Mouse (Mus musculus): ENCODE measurements around the gene Nup160. TPM values are rescaled to one million over a fixed set of nuclear protein-coding genes. Genes with fewer than 3 reads are reported as not detected.

Nup160 gene
- total and polyA plus RNA-seq, 2 experiments from 2014 or later = 10.9 to 21.6 TPM

DNA sequence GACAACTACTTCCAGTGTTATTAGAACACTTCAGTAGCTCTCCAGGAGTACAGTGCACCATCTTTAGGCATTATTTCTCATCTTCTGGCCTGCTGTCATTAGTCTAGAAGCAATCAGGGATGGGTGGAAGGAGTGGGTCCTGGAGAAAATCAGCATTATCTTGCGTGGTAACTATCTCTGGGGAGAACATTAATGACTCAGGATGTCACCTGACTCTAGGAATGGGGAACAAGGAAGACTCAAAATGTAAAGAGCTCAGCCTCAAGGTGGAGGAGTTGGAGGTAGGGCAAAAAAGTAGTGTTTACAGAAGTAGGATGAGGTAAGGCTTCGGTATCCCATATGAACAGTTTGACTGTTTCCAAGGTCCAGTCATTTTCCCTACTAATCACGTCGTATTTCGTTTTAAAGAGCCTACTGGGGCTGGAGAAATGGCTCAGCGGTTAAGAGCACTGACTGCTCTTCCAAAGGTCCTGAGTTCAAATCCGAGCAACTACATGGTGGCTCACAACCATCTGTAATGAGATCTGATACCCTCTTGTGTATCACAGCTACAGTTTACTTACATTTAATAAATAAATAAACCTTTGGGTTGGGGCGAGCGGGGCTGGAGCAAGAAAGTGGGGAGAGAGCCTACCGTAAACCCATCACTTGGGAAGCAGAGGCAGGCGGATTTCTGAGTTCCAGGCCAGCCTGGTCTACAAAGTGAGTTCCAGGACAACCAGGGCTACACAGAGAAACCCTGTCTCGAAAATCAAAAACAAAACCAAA, 67.5 kb downstream of the Nup160 start:
- H3K9me3 ChIP-seq (ENCODE audit: low read length) = no peaks in the 10 kb centered on the region
- peak overlapping the region; percentile 50 for H3K9ac ChIP-seq
- peaks cover 1% of the 10 kb centered on the region; the same call in 1 of the 2 replicates for H3K4me1 ChIP-seq (ENCODE audit: insufficient read depth)
- H3K36me3 ChIP-seq (ENCODE audit: insufficient read depth) = 0 out of 2 replicates have a peak, but pooled peaks cover 3% of the 10 kb centered on the region
- DNase-seq = peak; percentile 8
- no peak for ATAC-seq
- H3K27me3 ChIP-seq (ENCODE audit: insufficient read depth, low read length) = no peaks in the 10 kb centered on the region
- TF ChIP-seq CTCF (IDR thresholded peaks at IDR 0.05; ENCODE audit: low read depth) = no peak
- 70% methylated on average over 12 of the region's 12 CpGs for WGBS
- H3K27ac ChIP-seq (ENCODE audit: low read depth, low read length) = peak overlapping the region; percentile 95
- peak overlapping the region; percentile 49 for H3K4me2 ChIP-seq (ENCODE audit: low read depth)
- peak overlapping the region; percentile 29 for H3K4me3 ChIP-seq (ENCODE audit: low read depth, low read length)

DNA sequence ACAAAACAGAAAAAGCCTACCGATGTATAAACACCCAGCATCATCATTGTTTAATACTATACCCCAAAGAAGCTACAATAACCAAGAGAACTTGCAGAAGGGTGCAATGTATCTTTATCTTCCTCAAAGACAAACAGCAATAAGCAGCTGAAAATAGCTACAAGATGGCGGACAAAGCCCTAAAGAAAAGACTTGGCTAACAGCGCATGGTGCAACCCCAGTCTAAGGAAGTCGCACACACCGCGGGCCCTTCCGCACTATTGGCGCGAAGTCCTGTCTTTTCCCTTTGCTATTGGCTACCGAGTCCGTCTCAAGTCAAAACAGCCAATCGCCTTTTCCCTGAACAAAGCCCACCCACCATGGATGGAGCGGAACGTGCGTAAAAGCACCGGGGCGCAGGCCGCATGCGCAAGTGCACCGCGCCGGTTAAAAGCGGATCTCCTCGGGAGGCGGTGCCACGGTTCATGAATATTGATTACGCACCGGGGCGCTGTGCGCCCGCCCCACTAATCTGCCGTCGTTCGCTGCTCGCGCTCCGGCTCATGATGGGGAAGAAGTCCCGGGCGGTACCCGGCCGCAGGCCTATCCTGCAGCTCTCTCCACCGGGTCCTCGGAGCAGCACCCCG, 68.2 kb downstream of the Nup160 start, which contains the start of gene Fnbp4:
Fnbp4 (plus strand) TSS at position 318 of the 626 bp plus-strand sequence.
- Histone ChIP-seq H3K4me1 (ENCODE audit: insufficient read depth) (peaks cover 4% of the 10 kb centered on the region; the same call in 1 of the 2 replicates), H3K27ac (ENCODE audit: low read depth, low read length) (peak within 1 kb of the TSS; percentile 99), H3K9me3 (ENCODE audit: low read length) (no peaks in the 10 kb centered on the region), H3K4me3 (ENCODE audit: low read depth, low read length) (peak within 1 kb of the TSS; percentile 89), H3K4me2 (ENCODE audit: low read depth) (peak within 1 kb of the TSS; percentile 66), H3K36me3 (ENCODE audit: insufficient read depth) (0 out of 2 replicates have a peak, but pooled peaks cover 3% of the 10 kb centered on the region), H3K27me3 (ENCODE audit: insufficient read depth, low read length) (no peaks in the 10 kb centered on the region), H3K9ac (peak within 1 kb of the TSS; percentile 98)
- ATAC-seq (peak; percentile 99), DNase-seq (peak; percentile 99)
- 1% methylated on average over 44 of the region's 44 CpGs for WGBS
- peak; percentile 21 for TF ChIP-seq CTCF (IDR thresholded peaks at IDR 0.05; ENCODE audit: low read depth)

DNA sequence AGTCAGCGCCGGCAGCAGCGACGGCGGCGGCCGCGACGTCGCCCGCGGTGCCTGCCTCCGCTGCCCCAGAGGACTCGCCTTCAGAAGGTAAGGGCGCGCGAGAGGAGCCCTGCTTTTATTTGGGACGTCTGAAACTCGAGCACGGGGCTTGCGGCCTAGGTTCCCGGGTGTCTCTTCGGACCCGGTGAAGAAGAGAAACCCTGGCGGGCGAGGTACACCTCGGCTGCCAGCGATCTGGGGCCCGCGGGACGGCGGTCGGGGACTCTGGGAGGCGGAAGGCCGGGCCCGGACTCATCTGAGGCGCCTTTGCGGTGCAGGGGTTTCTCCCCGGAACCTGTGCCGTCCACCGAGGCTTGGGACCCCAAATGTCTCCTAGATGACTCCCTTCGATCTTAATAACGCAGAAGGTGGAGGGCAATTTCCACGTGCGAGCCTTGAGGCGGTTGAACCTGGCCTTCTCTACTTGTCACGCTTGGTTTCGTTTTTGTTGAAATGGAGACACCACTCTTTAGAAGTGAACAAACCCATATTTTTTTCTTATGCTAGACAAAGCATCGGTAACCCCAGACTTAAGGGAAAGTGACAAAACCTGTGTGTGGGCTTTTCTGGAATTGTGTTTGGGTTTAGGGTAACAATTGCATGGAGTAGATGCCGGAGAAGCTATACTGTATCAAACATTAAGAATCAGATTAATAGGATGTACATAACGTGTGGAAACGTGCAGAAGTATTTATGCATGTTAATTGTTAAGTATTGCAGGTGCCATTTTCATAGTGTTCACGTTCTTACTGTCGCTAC, 68.9 kb downstream of the Nup160 start:
- H3K36me3 ChIP-seq (ENCODE audit: insufficient read depth) = peaks cover 4% of the 10 kb centered on the region; the same call in 1 of the 2 replicates
- peak overlapping the region; percentile 98 for H3K9ac ChIP-seq
- ATAC-seq (peak; percentile 44), DNase-seq (no peak)
- no peaks in the 10 kb centered on the region for H3K9me3 ChIP-seq (ENCODE audit: low read length)
- WGBS = under 1% methylated on average over 54 of the region's 54 CpGs
- peaks cover 4% of the 10 kb centered on the region; the same call in 1 of the 2 replicates for H3K4me1 ChIP-seq (ENCODE audit: insufficient read depth)
- peak overlapping the region; percentile 99 for H3K27ac ChIP-seq (ENCODE audit: low read depth, low read length)
- H3K4me3 ChIP-seq (ENCODE audit: low read depth, low read length) = peak overlapping the region; percentile 89
- TF ChIP-seq CTCF (IDR thresholded peaks at IDR 0.05; ENCODE audit: low read depth) = no peak
- H3K27me3 ChIP-seq (ENCODE audit: insufficient read depth, low read length) = no peaks in the 10 kb centered on the region
- H3K4me2 ChIP-seq (ENCODE audit: low read depth) = peak overlapping the region; percentile 66

DNA sequence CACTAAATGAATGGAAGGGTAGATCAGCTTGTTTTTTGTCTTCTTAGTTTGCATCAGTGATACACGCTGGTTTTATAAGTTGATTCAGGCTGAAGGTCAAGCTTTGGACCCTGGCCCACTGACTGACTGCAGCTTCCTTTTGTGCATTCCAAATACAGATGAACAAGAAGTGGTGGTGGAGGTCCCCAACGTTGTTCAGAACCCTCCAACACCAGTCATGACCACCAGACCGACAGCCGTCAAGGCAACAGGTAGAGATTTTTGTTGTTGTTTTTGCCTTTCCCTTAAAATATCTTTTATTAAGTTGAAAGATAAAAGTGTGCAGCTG, 69.5 kb downstream of the Nup160 start:
- H3K9ac ChIP-seq = peak overlapping the region; percentile 98
- H3K4me3 ChIP-seq (ENCODE audit: low read depth, low read length) = peak overlapping the region; percentile 89
- DNase-seq (no peak), ATAC-seq (no peak)
- H3K36me3 ChIP-seq (ENCODE audit: insufficient read depth) = peaks cover 10% of the 10 kb centered on the region; the same call in 1 of the 2 replicates
- WGBS = 14% methylated on average over 4 of the region's 4 CpGs
- no peak for TF ChIP-seq CTCF (IDR thresholded peaks at IDR 0.05; ENCODE audit: low read depth)
- H3K9me3 ChIP-seq (ENCODE audit: low read length) = no peaks in the 10 kb centered on the region
- H3K27ac ChIP-seq (ENCODE audit: low read depth, low read length) = peak overlapping the region; percentile 99
- peaks cover 4% of the 10 kb centered on the region; the same call in 1 of the 2 replicates for H3K4me1 ChIP-seq (ENCODE audit: insufficient read depth)
- peak overlapping the region; percentile 66 for H3K4me2 ChIP-seq (ENCODE audit: low read depth)
- no peaks in the 10 kb centered on the region for H3K27me3 ChIP-seq (ENCODE audit: insufficient read depth, low read length)

DNA sequence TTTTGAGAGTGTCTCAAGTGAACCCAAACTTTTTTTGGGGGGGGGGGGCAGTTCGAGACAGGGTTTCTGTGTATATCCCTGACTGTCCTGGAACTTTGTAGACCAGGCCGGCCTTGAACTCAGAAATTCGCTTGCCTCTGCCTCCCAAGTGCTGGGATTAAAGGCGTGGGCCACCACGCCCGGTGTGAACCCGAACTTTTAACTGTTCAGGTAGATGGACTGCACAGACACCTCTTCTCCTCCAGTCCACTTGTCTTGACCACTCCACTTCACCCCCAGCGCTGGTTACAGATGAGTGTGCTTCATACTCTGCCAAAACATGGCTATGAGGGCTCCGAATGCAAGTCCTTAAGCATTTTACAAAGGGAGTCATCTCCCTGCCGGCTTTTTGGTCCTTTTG, 70.1 kb downstream of the Nup160 start:
- no peak for ATAC-seq
- WGBS = 91% methylated on average over 10 of the region's 10 CpGs
- peaks cover 10% of the 10 kb centered on the region for H3K36me3 ChIP-seq (ENCODE audit: insufficient read depth)
- 0 out of 2 replicates have a peak overlapping the region, but pooled peaks have one; percentile 89 for H3K4me3 ChIP-seq (ENCODE audit: low read depth, low read length)
- peak overlapping the region; percentile 66 for H3K4me2 ChIP-seq (ENCODE audit: low read depth)
- no peaks in the 10 kb centered on the region for H3K9me3 ChIP-seq (ENCODE audit: low read length)
- no peak overlapping the region for H3K9ac ChIP-seq
- TF ChIP-seq CTCF (IDR thresholded peaks at IDR 0.05; ENCODE audit: low read depth) = no peak
- H3K27me3 ChIP-seq (ENCODE audit: insufficient read depth, low read length) = no peaks in the 10 kb centered on the region
- peaks cover 4% of the 10 kb centered on the region; the same call in 1 of the 2 replicates for H3K4me1 ChIP-seq (ENCODE audit: insufficient read depth)
- DNase-seq = no peak
- H3K27ac ChIP-seq (ENCODE audit: low read depth, low read length) = no peak overlapping the region

DNA sequence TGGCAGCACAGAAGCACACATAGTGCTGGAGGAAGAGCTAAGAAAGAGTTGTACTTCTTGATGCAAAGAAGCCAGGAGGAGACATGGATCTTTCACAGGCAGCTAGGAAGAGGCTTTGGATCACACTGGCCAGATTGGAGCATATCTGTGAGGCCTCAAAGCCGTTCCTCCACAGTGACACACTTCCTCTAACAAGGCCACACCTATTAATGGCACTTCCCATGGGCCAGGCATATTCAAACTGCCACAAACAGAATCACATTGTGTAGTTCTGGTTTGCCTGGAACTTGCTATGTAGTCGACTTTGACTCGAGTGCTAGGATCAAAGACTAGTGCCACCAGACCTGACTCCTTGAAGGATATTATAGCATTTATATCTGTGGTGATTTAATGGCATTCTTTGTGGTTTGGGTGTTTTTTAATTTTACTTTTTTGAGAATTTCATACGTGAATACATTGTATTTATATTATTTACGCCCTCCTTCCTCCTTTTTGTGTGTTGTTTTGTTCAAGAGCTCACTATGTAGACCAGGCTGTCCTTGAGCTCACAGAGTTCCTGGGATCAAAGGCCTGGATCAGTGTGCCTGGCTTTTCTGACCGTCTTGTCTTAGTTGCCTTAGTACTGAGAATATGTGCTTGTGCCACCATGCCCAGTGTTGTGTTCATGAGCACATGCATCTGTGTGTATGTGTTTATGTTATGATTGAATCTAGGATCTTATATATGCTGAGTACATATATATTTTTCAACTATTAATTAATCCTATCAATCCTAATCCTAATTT, 72.9 kb downstream of the Nup160 start:
- no peak overlapping the region for H3K27ac ChIP-seq (ENCODE audit: low read depth, low read length)
- 76% methylated on average over 6 of the region's 6 CpGs for WGBS
- TF ChIP-seq CTCF (IDR thresholded peaks at IDR 0.05; ENCODE audit: low read depth) = no peak

More for the DNA sequence above, 72.9 kb downstream of the Nup160 start:
- Histone ChIP-seq H3K9me3 (ENCODE audit: low read length) (no peaks in the 10 kb centered on the region), H3K36me3 (ENCODE audit: insufficient read depth) (peaks cover 35% of the 10 kb centered on the region), H3K9ac (no peak overlapping the region), H3K4me1 (ENCODE audit: insufficient read depth) (peaks cover 4% of the 10 kb centered on the region; the same call in 1 of the 2 replicates), H3K27me3 (ENCODE audit: insufficient read depth, low read length) (no peaks in the 10 kb centered on the region), H3K4me2 (ENCODE audit: low read depth) (no peak overlapping the region), H3K4me3 (ENCODE audit: low read depth, low read length) (no peak overlapping the region)
- no peak for ATAC-seq
- no peak for DNase-seq

All from forebrain, postnatal 0 days (tissue).